Mouse (Mus musculus): Measurements from ENCODE around the gene Rabepk.

GRCm38 (mm10) chr2:34841706-34842105, 42.0 kb upstream of the Rabepk start:
- TF ChIP-seq CTCF (IDR thresholded peaks at IDR 0.05; ENCODE audit: control insufficient read depth, insufficient read depth, low read length) (no peak), POLR2A (IDR thresholded peaks at IDR 0.05; ENCODE audit: borderline replicate concordance, control insufficient read depth, low read depth, low read length) (no peak)
